Mouse (Mus musculus) liver, embryonic 12.5 days (tissue): Measurements from ENCODE around the gene Antxr2. TPM values are rescaled to one million over a fixed set of nuclear protein-coding genes. Genes with fewer than 3 reads are reported as not detected.

Source experiments
- ATAC-seq: fragments of 200-750 bp; cut with Nextera tagmentation; 2 replicates; pipeline ENCODE4 v1.8.0; 2017; ENCODE audit warnings: moderate number of reproducible peaks, mild to moderate bottlenecking, moderate library complexity
- H3K27ac ChIP-seq: fragments of 300-500 bp; sonication (generic); 2 replicates; pipeline ENCODE4 v1.5.1; 2016; ENCODE audit warnings: mild to moderate bottlenecking
- H3K27me3 ChIP-seq: fragments of 300-500 bp; sonication (generic); replicated peaks from 2 replicates; pipeline ENCODE4 v1.6.1; 2016; ENCODE audit warnings: mild to moderate bottlenecking, moderate library complexity
- H3K36me3 ChIP-seq: fragments of 300-500 bp; sonication (generic); 2 replicates; pipeline ENCODE4 v1.6.1; 2016; ENCODE audit warnings: mild to moderate bottlenecking, moderate library complexity
- H3K4me1 ChIP-seq: fragments of 300-500 bp; sonication (generic); 2 replicates; pipeline ENCODE4 v1.6.1; 2016
- H3K4me2 ChIP-seq: fragments of 300-500 bp; sonication (generic); 2 replicates; pipeline ENCODE4 v1.6.1; 2016; ENCODE audit warnings: mild to moderate bottlenecking, moderate library complexity
- H3K4me3 ChIP-seq: fragments of 300-500 bp; sonication (generic); 2 replicates; pipeline ENCODE4 v1.5.1; 2016; ENCODE audit warnings: mild to moderate bottlenecking, moderate library complexity
- H3K9ac ChIP-seq: fragments of 300-500 bp; sonication (generic); 2 replicates; pipeline ENCODE4 v1.6.1; 2016; ENCODE audit warnings: mild to moderate bottlenecking, moderate library complexity
- H3K9me3 ChIP-seq: fragments of 300-500 bp; sonication (generic); replicated peaks from 2 replicates; pipeline ENCODE4 v1.6.1; 2016; ENCODE audit warnings: mild to moderate bottlenecking, moderate library complexity
- WGBS: fragments of 180-500 bp; shearing (Covaris S2); methylation state at CpG from one replicate; pipeline ENCODE4 v1.1.7; 2016; ENCODE audit not compliant: insufficient replicate concordance; 5-methylcytosine and 5-hydroxymethylcytosine counted together
- polyA plus RNA-seq: library from polyadenylated mRNA; unstranded; fragments of >200 nt; fragmentation: Nextera tagmentation; extraction: Ambion mirVana; gene quantifications from 2 replicates; pipeline ENCODE4 v1.2.1, GENCODE M21; 2016

Antxr2 gene
- polyA plus RNA-seq: 5.4 and 5.7 TPM in 2 replicates

DNA sequence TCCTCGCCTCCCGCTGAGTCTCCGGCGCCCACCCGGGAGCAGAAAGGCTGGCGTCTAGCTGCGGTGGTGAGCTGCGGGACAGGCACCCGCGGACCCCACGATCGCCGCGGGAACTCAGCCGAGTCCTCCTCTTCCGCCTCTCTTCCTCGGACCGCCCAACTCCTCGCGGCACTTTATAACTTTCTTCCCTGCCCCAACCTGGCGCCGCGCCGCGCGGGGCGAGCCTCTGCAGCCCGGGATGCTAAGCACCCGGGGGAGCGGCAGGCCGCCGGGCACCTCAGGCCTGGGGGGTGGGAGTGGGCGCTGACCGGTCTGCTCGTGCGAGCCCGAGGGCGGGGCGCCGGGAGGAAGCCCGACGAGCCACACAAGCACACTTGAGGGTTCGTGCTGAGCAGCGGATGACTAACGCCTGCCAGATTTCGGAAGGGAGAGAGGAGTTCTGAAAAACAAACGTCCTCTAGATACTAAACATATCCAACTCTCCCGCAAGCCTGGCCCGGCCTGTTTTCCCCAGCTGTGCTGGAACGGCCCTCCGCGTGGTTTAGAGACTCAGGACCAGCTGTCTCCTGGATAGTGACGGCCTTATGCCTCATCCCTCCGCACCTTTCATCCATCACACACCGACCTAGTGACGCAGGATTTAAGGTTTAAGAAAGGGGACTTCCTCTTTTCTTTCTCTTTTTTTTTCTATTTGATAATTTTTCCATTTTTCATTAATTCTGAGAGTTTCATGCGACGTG is at the start of gene Antxr2:
Gene Antxr2 (minus strand): TSS at position 142 of the 740 bp plus-strand sequence.
- Histone ChIP-seq H3K36me3 (peaks cover 6% of the 10 kb centered on the region), H3K4me1 (peaks cover 13% of the 10 kb centered on the region; the same call in 1 of the 2 replicates), H3K9me3 (no peaks in the 10 kb centered on the region), H3K27me3 (peaks cover 28% of the 10 kb centered on the region), H3K9ac (peak within 1 kb of the TSS; percentile 65), H3K27ac (peak within 1 kb of the TSS; percentile 75), H3K4me2 (peak within 1 kb of the TSS; percentile 81), H3K4me3 (peak within 1 kb of the TSS; percentile 64)
- 3% methylated on average over 58 of the region's 58 CpGs for WGBS
- ATAC-seq: peak; percentile 59

DNA sequence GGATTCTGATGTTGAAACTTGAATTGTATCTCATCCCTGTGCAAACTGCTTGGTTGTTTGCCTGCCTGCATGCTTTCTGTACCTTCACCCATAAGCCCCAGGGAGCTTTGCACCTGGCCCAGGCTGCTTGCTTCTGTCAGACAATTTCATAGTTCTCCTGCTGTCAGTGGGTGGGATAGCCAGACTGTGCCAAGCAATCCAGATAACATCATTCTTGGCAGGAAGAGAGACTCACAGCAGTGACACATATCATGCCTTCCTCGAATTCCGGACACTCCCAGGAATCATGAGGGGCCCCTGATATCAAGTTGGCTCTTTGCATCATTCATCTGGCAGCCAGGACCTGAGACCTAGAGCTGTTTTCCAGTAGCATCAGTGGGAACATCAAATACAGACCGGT is 45.8 kb upstream of the Antxr2 start:
- WGBS: 35% methylated on average over 3 of the region's 3 CpGs
- H3K9ac ChIP-seq: no peak overlapping the region

DNA sequence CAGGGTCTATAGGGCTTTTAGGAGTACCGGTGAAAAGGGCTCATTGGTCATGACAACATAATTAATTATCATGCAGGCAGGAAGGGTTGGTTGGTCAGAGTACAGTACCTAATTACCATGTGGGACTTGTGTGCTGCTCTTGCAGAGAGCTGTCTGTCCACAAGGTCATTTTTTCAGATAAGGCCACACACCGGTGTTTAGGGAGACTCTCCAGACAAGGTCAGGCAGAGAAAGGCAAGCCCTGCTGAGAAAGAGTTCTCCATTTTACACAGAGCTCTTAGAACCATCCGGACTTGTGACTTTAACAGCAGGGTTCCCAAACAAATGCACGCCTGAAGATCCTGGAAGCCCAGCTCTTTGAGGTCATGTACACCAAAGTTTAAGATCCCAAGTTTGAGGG is 38.3 kb upstream of the Antxr2 start:
- Histone ChIP-seq H3K4me1 (no peaks in the 10 kb centered on the region), H3K27me3 (no peaks in the 10 kb centered on the region), H3K36me3 (no peaks in the 10 kb centered on the region), H3K4me3 (no peak overlapping the region), H3K27ac (no peak overlapping the region), H3K9ac (no peak overlapping the region), H3K4me2 (no peak overlapping the region), H3K9me3 (no peaks in the 10 kb centered on the region)
- ATAC-seq: no peak
- 55% methylated on average over 4 of the region's 4 CpGs for WGBS

More for the DNA sequence above, 45.8 kb upstream of the Antxr2 start:
- no peaks in the 10 kb centered on the region for H3K36me3 ChIP-seq
- H3K9me3 ChIP-seq: no peaks in the 10 kb centered on the region
- H3K4me3 ChIP-seq: no peak overlapping the region
- H3K4me2 ChIP-seq: no peak overlapping the region
- no peaks in the 10 kb centered on the region for H3K27me3 ChIP-seq
- H3K4me1 ChIP-seq: no peaks in the 10 kb centered on the region
- no peak for ATAC-seq
- H3K27ac ChIP-seq: no peak overlapping the region

DNA sequence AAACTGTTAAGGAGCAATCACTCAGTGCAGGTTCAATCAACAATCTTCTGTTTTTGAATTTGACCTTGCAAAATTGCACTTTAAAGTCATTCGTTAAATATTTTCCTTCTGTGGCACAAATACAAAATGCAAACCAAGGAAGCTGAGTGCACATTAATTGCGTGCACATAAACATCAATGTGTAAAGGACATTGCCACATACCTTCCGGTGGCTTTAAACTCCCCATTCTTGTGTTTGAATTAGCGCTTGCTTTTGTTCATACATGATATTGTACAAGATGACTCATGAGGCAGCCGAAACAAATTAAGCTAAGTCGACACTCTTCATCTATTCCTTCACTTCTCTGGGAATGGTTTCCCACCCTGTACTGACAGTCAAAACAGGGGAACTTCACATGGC is 24.4 kb upstream of the Antxr2 start:
- WGBS: 70% methylated on average over 6 of the region's 6 CpGs
- H3K27me3 ChIP-seq: no peaks in the 10 kb centered on the region
- no peaks in the 10 kb centered on the region for H3K36me3 ChIP-seq
- no peak overlapping the region for H3K27ac ChIP-seq
- no peak overlapping the region for H3K4me3 ChIP-seq
- no peaks in the 10 kb centered on the region for H3K9me3 ChIP-seq
- no peak for ATAC-seq
- H3K4me2 ChIP-seq: no peak overlapping the region
- no peaks in the 10 kb centered on the region for H3K4me1 ChIP-seq
- H3K9ac ChIP-seq: no peak overlapping the region

DNA sequence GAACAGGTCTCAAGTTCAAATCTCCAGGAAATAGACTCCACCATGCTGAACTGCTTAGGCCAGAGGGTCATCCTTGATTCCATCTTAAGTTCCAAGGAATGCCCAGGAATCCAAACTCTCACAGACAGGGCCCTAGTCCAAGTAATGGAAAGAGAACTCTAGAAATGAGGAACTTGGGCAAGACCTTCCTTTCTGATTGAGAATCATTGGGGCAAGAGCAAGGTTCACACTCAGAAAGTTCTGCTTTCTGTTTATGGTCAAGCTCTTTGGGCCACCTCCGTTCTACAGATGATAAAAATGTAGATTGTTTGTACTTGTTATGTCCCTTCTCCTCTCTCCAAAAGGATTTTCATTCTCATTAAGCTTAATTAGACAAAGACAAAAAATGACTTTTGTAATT is 24.0 kb upstream of the Antxr2 start:
- Histone ChIP-seq H3K36me3 (no peaks in the 10 kb centered on the region), H3K9ac (no peak overlapping the region), H3K4me1 (no peaks in the 10 kb centered on the region), H3K9me3 (no peaks in the 10 kb centered on the region), H3K27ac (no peak overlapping the region), H3K4me3 (no peak overlapping the region), H3K4me2 (no peak overlapping the region), H3K27me3 (no peaks in the 10 kb centered on the region)
- ATAC-seq: no peak
- WGBS: 57% methylated on average over 1 of the region's 1 CpGs

DNA sequence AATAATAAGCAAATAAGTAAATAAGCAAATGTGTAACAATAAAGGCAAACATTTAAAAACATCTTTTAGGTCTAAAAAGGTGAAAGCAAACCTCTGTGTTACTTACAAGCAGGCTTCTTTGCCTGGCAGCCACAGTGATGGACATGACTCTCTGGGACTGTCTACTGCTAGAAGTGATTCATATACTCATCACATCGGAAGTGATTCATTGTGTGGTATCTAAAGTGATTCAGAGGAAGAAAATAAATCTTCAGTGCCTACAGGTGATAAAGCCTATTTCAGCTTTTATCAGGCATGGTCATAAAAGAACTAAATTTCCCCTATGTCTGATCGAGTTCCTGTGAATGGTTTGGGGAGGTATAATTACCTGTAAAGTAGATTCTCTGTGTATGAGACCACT is 4.1 kb upstream of the Antxr2 start:
- H3K4me2 ChIP-seq: no peak overlapping the region
- ATAC-seq: no peak
- 64% methylated on average over 2 of the region's 2 CpGs for WGBS
- H3K9ac ChIP-seq: no peak overlapping the region
- H3K27me3 ChIP-seq: peaks cover 28% of the 10 kb centered on the region
- H3K4me3 ChIP-seq: no peak overlapping the region
- no peaks in the 10 kb centered on the region for H3K9me3 ChIP-seq
- H3K36me3 ChIP-seq: no peaks in the 10 kb centered on the region
- H3K27ac ChIP-seq: no peak overlapping the region
- H3K4me1 ChIP-seq: no peaks in the 10 kb centered on the region

DNA sequence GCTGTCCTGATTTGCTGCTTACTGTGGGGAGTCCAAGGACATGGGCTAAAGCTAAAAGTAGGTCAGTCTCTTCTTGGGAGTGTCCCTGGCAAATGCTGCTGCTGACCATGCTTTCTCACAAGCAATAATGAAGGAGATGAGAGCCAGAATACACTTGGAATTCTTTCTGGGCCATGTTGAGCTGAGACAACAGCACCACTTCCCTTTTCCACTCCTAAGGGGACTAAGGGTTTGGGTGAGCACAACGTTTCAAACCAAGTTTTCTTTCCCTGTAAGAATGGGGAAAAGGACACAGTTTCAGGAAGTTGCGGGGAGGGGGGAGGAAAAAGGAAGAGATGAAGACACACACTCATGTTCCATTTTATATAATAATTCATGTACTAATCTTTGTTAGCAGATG is 3.4 kb upstream of the Antxr2 start:
- H3K9ac ChIP-seq: no peak overlapping the region
- no peaks in the 10 kb centered on the region for H3K9me3 ChIP-seq
- H3K4me1 ChIP-seq: no peaks in the 10 kb centered on the region
- WGBS: 38% methylated on average over 2 of the region's 2 CpGs
- peaks cover 28% of the 10 kb centered on the region for H3K27me3 ChIP-seq
- H3K4me2 ChIP-seq: no peak overlapping the region
- no peaks in the 10 kb centered on the region for H3K36me3 ChIP-seq
- H3K27ac ChIP-seq: no peak overlapping the region
- H3K4me3 ChIP-seq: no peak overlapping the region
- no peak for ATAC-seq

DNA sequence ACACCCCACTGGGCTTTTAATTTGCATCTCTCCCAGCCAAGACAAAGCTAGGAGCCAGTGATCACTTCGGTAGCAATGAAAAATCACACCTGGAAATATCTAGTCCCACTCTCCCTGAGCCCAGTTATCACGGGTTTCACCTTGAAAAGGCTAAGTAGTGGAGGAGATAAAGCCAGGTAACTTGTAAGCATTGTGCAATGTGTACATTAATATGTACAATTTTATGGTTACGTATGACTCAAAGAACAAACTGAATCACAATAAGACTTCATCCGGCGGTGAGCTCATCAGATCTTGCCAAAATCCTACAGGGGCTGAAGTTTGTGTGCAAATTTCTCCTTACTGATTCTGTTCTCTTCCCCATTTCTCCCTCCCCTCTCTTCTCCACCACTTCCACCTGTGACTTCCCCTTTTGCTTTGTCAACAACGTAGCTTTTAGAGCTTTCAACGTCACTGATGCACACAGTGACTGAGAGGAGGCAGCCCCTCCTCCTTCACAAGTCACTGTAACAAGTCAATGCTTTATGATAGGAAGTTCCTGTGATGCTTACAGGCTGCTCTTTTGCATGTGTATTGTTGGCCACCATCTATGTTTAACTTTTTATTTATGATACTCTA is 2.1 kb upstream of the Antxr2 start:
- Histone ChIP-seq H3K27ac (no peak overlapping the region), H3K36me3 (no peaks in the 10 kb centered on the region), H3K27me3 (peaks cover 28% of the 10 kb centered on the region), H3K4me2 (no peak overlapping the region), H3K4me1 (0 out of 2 replicates have a peak, but pooled peaks cover 5% of the 10 kb centered on the region), H3K9me3 (no peaks in the 10 kb centered on the region), H3K4me3 (no peak overlapping the region), H3K9ac (no peak overlapping the region)
- WGBS: 45% methylated on average over 7 of the region's 7 CpGs
- ATAC-seq: no peak

DNA sequence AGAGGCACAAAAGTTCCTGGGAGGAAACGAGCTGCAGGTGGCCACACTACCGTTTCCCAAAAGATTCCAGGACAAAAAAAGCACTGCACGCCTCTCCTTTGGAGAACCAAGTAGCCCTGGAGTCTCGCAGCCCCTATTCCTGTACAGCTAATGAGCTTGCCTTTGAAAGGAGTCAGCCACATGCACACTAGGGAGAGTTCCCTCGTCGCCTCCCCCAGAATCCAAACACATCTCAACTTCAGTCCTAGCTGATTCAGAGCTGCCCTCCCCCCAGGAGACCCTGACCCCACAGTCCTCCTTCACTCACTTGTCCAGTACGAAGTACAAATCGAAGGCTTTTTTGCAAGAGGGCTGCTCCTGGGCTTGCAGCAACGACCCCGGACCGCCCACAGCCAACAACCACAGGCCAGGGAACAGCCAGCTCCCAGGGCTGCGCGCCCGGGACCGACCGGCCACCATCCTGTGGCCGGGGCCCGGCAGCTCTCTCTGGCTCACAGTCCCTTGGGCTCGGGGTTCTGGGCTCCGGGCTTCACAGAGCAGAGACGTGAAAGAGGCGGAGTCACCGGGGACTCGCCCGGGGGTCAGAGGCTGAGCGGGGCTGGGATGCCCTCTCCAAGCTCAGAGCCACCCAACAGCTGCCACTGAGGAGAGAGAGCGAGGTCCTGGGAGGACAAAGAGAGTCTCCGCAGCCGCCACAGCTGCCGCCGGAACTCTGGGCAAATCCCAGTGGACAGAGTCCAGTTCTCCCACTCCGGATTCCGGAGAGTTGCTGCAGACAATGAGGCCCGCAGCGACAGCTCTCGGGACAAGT is 547 bp downstream of the Antxr2 start:
- Histone ChIP-seq H3K9ac (peak overlapping the region; percentile 65), H3K9me3 (no peaks in the 10 kb centered on the region), H3K27ac (peak overlapping the region; percentile 75), H3K4me1 (peaks cover 13% of the 10 kb centered on the region; the same call in 1 of the 2 replicates), H3K27me3 (peaks cover 25% of the 10 kb centered on the region), H3K4me2 (peak overlapping the region; percentile 81), H3K4me3 (peak overlapping the region; percentile 64), H3K36me3 (peaks cover 10% of the 10 kb centered on the region)
- WGBS: 2% methylated on average over 36 of the region's 36 CpGs
- ATAC-seq: peak; percentile 75

DNA sequence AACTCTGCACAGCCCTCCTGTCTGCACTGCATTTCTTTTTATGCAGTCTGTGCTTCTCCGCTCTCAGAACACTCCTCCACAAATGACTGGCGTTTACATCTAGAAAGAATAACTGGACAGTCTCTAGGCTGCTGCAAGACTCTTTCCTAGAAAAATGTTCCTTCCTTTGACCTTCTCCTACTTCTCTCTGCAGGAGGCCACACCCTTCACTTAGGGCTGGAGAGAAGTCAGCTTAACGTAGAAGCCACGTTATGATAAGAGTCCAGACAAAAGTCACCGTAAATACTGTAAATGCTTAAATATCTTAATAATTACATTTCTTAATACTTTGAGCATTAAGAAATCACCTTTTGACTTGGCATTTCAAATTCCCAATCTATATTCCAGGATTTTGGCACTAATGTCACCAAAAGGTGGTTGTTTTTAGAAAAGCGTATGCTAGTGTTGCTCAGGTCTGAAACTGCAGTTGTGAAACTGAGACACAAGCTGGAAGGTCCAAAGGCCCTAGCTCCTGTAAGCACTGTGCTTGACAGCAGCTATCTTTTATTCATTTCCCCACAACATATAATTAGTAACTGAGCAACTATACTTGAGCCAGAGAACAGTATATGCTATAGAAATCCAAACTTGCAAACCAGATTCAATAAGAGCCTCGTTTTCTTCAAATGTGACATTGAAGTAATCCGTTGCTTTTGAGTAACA is 3.0 kb downstream of the Antxr2 start:
- Histone ChIP-seq H3K4me1 (peaks cover 13% of the 10 kb centered on the region; the same call in 1 of the 2 replicates), H3K27me3 (peaks cover 23% of the 10 kb centered on the region), H3K27ac (no peak overlapping the region), H3K9me3 (no peaks in the 10 kb centered on the region), H3K4me3 (no peak overlapping the region), H3K9ac (no peak overlapping the region), H3K36me3 (peaks cover 13% of the 10 kb centered on the region), H3K4me2 (peak overlapping the region; percentile 16; the same call in 1 of the 2 replicates)
- WGBS: 52% methylated on average over 8 of the region's 8 CpGs
- ATAC-seq: no peak

DNA sequence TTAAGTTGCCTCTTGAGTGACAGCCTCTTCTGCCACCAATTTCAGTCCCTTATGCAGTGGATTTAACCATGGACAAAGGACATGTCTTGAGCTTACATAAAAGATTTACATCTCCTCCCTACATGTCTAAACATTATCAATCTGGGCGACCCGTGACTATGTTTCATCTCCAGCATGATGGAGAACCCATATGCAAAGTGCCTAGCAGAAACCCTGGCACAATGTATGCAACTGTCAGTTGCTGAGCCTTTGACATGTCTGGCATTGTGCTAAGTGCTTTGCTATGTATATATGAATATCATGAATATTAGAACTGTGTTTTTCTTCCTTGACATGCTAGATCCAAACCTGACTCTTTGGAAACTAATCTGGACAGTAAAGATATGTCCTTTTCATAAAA is 4.9 kb downstream of the Antxr2 start:
- WGBS: 82% methylated on average over 2 of the region's 2 CpGs
- peaks cover 13% of the 10 kb centered on the region for H3K36me3 ChIP-seq

More for the DNA sequence above, 4.9 kb downstream of the Antxr2 start:
- H3K4me1 ChIP-seq: peaks cover 13% of the 10 kb centered on the region; the same call in 1 of the 2 replicates
- no peak overlapping the region for H3K9ac ChIP-seq
- H3K4me2 ChIP-seq: no peak overlapping the region
- H3K27me3 ChIP-seq: peaks cover 7% of the 10 kb centered on the region
- no peaks in the 10 kb centered on the region for H3K9me3 ChIP-seq
- H3K27ac ChIP-seq: no peak overlapping the region
- no peak overlapping the region for H3K4me3 ChIP-seq
- no peak for ATAC-seq
